Mouse (Mus musculus): ENCODE results near the gene Dok5.

Gene Dok5

GRCm38 (mm10) chr2:170731632-170732561 lies at the start of gene Dok5:
Dok5 (plus strand) TSS chr2:170731807.
- DNase-seq: no peak

DNA sequence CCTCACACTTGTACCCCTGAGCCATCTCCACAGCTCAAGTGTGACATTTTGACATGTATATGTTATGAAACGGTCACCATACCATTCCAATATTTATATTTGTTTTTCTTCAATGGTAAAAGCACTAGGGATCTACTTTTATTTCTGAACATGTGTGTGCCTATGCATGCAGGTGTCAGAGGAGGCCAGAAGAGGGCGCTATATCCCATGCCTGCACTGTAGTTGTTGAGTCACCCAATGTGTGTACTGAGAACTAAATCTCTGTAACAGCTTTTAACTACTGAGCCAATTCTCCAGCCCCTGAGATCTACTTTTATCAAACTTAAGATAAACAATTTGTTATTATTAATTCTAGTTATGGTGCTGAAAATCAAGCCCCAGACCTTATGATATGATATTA lies 48.2 kb upstream of the Dok5 start:
- no peak for DNase-seq

GRCm38 (mm10) chr2:170695071-170695936 lies 36.3 kb upstream of the Dok5 start:
- no peak for DNase-seq

GRCm38 (mm10) chr2:170695937-170696510 lies 35.6 kb upstream of the Dok5 start:
- DNase-seq: no peak

DNA sequence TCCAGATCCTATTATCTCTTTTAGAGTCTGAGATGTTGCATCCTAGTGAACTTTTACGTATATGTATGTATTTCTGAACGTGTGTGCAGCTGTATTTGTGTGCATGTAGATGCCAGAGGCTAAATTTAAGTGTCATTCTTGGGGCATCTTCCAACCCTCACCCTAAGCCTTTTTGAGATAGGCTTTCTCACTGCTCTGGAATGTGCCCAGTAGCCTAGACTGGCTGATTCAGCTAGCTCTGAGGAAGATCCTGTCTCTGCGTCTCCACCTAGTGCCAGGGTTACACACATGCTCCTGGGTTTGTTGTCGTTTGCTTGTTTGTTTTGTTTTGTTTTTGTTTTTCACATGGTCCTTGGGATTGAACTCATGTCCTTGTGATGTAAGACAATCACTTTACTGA lies 31.1 kb upstream of the Dok5 start:
- no peak for DNase-seq

DNA sequence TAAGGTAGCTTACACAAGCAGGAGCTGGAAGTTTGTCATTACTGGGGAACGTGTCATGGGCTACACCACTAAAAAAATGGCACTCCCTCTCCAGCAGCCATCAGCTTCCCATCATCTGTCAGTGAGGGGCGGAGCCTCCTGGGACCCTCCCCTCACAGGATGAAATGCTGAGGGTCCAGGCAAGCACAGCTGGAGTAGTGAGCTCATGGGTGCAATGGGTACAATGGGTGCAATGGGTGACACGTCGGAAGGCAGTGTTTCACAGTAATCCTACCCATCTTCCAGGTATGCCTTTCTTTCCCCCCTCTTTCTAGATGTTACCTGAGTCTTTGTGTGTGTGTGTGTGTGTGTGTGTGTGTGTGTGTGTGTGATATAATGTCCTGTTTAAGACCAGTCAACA lies 25.1 kb upstream of the Dok5 start:
- no peak for DNase-seq

DNA sequence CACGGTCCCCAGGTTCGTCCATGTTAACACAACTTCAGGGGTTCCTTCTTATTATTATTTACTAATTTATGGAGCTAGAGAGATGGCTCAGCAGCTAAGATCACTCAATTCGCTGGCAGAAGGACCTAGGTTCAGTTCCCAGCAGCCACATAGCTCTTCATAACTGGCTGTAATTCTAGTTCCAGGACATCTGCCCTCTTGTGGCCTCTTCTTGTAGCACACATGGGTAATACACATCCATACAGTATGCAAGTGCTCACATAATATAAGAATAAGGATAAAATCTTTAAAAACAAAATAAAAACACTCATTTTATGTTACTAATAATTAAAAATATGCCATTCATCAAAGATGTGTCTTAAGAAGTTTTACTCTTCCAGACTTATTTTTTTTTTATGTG lies 23.9 kb upstream of the Dok5 start:
- no peak for DNase-seq

DNA sequence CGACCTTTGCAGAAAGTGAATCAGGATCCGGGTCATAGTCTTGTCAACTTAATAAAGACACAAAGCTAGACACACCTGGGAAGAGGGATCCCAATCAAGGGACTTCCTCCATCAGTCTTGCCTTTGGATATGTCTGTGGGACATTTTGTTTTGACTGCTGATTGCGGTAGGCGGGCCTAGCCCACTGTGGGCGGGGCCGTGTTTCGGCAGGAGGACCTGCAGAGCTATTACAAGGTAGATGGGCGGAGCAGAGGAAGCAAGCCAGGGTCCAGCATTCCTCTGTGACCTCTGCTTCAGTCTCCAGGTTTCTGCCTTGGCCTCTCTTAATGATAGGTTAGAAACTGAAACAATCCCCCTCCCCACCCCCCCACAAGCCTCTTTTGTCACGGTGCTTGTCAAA lies 22.7 kb upstream of the Dok5 start:
- DNase-seq: no peak

GRCm38 (mm10) chr2:170712658-170713285 lies 18.8 kb upstream of the Dok5 start:
- DNase-seq: no peak

DNA sequence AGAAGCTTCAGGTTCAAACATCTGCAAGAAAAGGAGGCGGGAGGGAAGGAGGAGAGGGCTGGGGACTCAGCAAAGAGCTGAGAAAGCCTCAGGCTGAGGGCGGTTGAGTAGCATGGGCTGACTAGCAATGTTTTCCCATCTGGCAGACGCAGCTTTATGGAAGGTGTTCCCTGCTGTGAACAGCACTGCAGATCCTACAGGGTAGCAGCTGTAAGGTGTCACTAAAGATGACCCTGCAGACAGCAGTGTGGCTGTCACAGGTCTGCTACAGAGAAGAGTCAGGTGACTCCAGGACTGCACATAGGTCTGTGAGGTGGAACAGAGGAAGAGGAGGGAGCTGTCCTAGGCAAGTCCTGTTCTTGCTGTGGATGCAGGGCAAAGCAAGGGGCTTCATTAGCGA lies 11.2 kb upstream of the Dok5 start:
- DNase-seq: no peak

- DNase-seq: no peak
Observed at GRCm38 (mm10) chr2:170724136-170724535, 7.5 kb upstream of the Dok5 start.

GRCm38 (mm10) chr2:170724716-170725115 lies 6.9 kb upstream of the Dok5 start:
- no peak for DNase-seq

GRCm38 (mm10) chr2:170725796-170726195 lies 5.8 kb upstream of the Dok5 start:
- DNase-seq: no peak

- DNase-seq: no peak
Observed at GRCm38 (mm10) chr2:170726996-170727710, 4.5 kb upstream of the Dok5 start.

DNA sequence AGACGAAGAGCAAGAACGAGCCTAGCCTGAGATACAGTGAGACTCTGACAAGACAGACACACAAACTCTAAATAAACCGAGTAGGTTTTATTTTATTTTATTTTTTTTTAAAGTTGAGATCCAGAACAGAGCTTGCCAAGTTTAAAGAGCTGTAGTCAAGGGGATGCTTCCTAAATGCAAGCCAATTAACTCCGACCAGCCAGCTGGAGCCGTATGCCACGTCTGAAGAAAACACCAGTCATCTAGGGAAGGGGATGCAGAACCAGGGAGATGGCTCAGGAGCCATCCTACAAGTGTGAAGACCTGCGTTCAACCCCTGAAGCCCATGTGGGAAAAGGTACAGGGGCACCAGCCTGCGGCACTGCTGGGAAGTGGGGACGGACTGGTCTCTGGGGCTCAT lies 2.7 kb upstream of the Dok5 start:
- DNase-seq: no peak

- no peak for DNase-seq
Observed at GRCm38 (mm10) chr2:170729661-170730060, 1.9 kb upstream of the Dok5 start.

DNA sequence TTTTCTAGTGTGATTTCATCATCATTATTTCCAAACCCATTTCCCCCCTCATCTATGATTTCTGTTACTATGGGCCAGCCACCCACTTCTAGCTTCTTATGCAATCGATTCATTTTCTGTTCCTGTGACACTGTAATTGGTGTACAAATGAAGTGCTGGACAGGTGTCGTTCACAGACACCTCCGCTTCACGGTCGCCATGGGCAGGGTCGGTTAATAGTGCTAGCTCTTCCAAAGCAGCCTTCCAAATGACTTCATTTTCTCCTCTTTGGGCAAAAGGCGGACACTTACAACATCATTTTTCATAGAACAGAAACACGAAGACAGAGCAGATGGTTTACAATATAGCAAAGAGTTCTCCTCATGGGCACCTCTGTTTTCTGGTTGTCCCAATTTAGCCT lies 1.5 kb upstream of the Dok5 start:
- no peak for DNase-seq

DNA sequence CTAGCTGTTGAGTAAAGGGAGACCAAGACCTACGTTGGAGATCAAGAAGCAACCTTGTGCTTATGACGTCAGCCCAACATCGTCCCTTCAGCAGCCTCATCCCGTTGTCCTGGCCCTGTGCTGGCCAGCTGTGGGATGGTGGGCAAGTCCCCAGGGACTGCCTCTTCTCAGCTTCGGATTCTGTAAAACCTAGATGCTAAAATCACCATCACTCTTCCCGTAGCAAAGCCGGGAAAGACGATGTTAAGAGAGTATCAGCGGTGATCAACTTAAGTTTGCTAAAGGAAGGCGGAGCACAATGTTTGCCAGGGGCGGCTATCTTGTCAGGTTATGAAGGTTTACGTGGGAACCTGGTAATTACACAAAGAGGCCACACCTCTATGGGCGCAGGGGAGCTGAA lies 826 bp upstream of the Dok5 start:
- no peak for DNase-seq

- no peak for DNase-seq
Observed at GRCm38 (mm10) chr2:170731205-170731604, 402 bp upstream of the Dok5 start.

GRCm38 (mm10) chr2:170733671-170734070 lies 2.1 kb downstream of the Dok5 start:
- no peak for DNase-seq

DNA sequence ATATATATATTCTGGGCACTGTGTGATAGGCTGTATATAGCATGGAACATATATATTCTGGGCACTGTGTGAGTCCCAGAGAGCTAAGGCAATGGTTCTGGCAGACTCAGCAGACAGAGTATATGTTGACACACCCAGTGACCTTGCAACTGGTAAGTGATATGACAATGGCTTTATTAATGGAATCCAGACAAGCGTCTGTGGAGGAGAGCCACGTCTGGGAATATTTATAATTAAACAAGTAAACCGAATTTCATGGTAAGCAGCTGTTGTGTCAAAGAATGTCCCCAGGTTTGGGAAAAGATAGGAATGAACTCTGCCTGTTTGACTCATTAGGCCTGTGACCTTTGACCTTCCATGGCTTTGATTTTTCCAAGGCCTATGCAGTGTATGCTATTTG lies 2.8 kb downstream of the Dok5 start:
- DNase-seq: no peak

DNA sequence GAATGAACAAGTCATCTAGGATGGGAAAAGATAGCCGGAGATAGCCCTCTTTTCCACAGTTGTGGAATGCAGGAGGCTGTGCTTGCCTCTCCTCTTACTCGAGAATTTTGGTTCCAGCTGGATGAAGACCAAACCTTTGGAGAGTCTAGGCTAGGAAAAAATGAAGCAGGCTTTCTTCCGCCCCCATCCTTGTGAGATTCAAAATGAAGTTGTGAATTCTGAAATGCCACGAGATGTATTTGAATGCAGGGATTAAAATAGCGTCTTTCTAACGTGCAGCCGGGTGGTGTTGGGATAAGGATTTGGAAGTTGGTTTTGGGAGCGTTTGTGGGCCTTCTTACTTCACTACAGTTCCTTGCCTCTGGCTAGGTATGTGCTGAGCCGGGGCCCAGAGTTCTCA lies 6.8 kb downstream of the Dok5 start:
- DNase-seq: no peak
